Mouse (Mus musculus): ENCODE measurements around the gene Tsen15.
"Not testable (repeated sequence)": the region's sequence is repeated elsewhere in the genome, so short reads cannot be mapped to it uniquely, and the experiment has no call there.

The Tsen15 gene

DNA sequence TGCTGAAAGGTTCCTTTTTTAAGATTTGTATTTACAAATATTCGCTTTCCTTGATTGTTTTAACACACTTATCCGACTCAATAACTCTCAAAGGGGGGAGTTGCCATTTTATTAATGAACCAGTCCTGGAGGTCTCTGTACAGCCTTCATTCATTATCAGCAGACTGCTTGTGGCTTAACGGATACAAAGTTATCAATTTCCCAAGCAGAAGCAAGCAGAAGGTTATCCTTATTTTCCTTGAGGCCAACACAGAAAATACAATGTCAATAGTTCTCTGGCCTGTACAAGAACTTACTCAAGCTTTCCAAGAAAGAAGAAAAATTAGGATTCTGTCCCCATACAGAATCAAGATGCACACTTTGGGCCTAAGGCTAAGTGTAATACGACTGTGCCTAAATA, 795 bp downstream of the Tsen15 start:
- not testable (repeated sequence) for DNase-seq (ENCODE audit: low spot score)

DNA sequence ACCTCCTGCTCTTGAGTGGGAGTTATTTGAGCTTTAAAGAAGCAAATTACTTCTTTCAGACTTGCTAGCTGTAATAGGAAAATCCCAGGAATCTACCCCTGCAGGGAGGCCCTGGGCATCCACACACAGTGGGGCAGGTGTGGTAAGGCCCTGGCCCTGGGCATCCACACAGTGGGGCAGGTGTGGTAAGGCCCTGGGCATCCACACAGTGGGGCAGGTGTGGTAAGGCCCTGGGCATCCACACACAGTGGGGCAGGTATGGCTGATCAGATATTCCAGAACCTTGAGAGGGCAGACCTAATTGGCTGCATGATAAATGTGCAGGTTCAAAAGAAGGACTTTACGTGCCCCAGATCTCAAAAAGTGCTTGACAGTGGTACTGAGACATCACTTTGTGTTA, 1.9 kb downstream of the Tsen15 start:
- no peak for DNase-seq (ENCODE audit: low spot score)

DNA sequence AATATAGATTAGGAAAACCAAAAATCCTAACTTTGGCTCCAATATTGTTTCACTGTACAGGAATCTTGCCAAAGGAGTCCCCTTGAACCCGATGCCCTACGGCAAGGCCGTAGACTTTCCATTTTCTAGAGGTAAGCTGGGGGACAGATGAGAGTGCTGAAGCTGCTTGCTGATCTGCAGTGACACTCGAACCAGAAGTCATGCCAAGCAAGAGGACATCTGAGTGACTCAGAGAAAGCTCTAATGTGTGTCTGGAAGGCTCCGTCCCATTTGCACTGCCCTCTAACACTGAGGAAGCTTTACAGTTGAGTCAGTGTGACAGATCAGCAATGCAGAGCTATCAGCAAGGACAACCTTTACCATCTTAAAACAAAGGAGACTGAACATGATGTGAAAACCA, 8.2 kb downstream of the Tsen15 start:
- no peak for DNase-seq (ENCODE audit: low spot score)

DNA sequence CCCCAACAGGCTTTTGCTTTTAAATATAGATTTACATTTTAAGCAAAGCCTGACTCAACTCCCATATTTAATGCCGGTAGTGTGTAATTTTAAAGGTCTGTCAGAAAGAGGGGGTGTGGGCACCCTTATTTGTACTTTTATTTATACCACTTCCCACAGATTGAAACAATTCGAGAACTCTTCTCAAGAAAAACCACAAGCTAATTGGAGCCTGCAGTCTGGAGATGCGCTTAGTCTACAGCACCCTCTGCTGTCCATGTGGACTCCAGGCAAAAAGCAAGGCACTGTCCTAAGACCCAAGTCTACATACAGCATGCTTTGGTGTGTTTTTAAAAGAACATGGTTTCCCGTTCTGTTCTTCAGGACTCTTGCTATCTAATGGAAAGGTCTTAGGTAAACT, 17.3 kb downstream of the Tsen15 start:
- DNase-seq (ENCODE audit: low spot score): no peak

DNA sequence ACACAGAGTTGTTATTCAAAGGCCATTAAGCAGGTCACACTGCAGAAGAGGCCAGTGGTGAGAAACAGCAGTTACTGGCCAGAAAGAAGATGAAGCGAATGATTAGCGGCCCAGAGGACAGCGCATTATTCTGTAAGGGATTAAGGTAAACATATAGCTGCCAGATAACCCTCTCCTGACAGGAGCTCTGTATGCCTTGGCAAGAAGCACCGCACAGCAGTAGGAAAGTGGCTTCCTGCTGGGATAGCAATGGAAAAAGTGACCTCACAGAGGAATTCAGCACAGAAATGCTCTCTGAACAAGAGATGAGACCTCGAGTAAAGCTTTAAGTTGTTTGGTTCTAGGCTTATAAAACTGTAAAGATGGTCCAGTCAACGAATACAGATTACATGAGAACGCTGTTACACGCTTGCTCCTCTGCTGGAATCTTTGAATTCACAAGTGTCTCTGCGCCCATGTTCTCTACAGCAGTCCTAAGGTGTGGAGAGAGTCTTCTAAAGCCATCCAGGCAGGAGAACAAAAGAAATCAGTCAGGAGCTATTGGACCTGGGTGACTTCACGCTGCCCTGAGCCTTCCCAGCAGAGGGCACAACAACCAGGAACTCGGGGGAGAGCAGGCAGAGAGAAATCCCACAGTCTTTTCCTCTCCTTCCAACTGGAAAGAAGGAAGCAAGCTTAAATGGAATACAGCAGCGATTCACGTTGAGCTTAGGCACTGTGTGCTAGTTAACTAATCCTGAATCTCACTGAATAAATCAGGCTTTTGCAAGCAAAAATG, 18.0 kb downstream of the Tsen15 start:
- no peak for DNase-seq (ENCODE audit: low spot score)

DNA sequence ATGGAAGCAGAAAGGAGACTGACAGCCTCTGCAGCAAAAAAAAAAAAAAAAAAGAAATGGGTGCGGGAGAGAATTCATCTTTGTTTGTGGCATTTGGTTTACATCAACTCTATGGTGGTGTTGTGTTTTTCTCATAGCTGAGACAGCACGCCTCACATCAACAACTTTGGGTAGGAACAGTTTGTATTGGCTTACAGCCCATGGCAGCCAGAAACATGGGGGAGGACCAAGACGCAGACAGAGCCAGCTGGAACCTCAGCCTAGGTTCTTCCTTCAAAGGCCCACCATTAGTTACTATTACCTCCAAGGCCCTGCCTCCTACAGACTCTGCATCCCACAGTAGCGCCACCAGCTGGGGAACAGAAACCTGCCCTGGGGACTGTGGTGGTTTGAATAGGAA, 29.8 kb downstream of the Tsen15 start:
- no peak for DNase-seq (ENCODE audit: low spot score)

DNA sequence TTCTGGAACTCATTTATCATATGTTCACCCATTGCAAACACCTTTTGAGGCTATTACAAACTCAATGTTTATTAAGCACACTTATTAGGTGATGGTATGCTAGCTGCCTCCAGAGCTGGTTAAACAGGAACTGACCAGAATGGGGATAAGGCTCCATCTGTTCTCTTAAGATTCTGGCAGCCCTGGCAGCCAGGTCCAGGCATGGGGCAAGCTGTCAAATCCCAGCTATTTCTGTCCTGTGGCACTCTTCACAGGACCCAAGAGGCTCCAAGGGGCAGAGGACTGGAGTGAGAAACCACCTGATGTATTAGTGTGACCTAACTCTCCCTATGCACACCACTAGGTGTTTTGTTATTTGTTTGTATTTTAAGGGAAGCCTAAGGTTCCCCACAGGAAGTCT, 38.5 kb downstream of the Tsen15 start:
- no peak for DNase-seq (ENCODE audit: low spot score)

DNA sequence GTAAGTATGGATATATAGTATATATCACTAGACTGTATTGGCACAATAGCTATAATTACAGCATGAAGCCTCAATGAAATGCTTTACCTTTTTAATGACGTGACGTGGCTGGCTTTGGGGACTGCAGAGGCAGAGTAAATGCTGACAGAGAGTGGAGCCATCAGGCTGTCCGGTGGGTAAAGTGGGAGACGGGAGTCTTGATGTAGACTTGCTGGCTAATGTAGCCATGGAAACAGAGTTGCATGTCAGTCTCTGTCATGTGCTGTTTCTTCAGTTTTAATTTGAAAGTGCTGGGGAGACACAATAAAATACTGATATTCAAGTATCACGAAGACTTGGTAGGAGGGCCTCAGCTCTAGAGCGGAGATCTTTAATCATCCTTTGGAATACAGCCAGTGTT, 62.5 kb downstream of the Tsen15 start:
- no peak for DNase-seq (ENCODE audit: low spot score)
